Mouse (Mus musculus) liver, embryonic 15.5 days (tissue): Measurements from ENCODE around the gene Sys1. TPM values are rescaled to one million over a fixed set of nuclear protein-coding genes. Genes with fewer than 3 reads are reported as not detected.

ENCODE experiments used
- ATAC-seq: fragments of 200-750 bp; cut with Nextera tagmentation; 2 replicates; pipeline ENCODE4 v1.8.0; 2017; ENCODE audit warnings: moderate number of reproducible peaks, mild to moderate bottlenecking, moderate library complexity; ENCODE audit not compliant: insufficient read depth
- H3K27ac ChIP-seq: fragments of 300-500 bp; sonication (generic); replicated peaks from 2 replicates; pipeline ENCODE4 v1.5.1; 2015; ENCODE audit warnings: mild to moderate bottlenecking, inconsistent platforms
- H3K27me3 ChIP-seq: fragments of 300-500 bp; sonication (generic); 2 replicates; pipeline ENCODE4 v1.6.1; 2015; ENCODE audit warnings: mild to moderate bottlenecking, inconsistent platforms
- H3K36me3 ChIP-seq: fragments of 300-500 bp; sonication (generic); replicated peaks from 2 replicates; pipeline ENCODE4 v1.6.1; 2015; ENCODE audit warnings: moderate library complexity, mild to moderate bottlenecking, inconsistent platforms
- H3K4me1 ChIP-seq: fragments of 300-500 bp; sonication (generic); replicated peaks from 2 replicates; pipeline ENCODE4 v1.6.1; 2015; ENCODE audit warnings: inconsistent platforms
- H3K4me2 ChIP-seq: fragments of 300-500 bp; sonication (generic); 2 replicates; pipeline ENCODE4 v1.6.1; 2015; ENCODE audit warnings: moderate library complexity, mild to moderate bottlenecking, inconsistent platforms
- H3K4me3 ChIP-seq: fragments of 300-500 bp; sonication (generic); replicated peaks from 2 replicates; pipeline ENCODE4 v1.5.1; 2015; ENCODE audit warnings: mild to moderate bottlenecking, inconsistent platforms
- H3K9ac ChIP-seq: fragments of 300-500 bp; sonication (generic); 2 replicates; pipeline ENCODE4 v1.6.1; 2015; ENCODE audit warnings: moderate library complexity, mild to moderate bottlenecking, inconsistent platforms
- H3K9me3 ChIP-seq: fragments of 300-500 bp; sonication (generic); replicated peaks from 2 replicates; pipeline ENCODE4 v1.6.1; 2016; ENCODE audit warnings: inconsistent platforms
- WGBS: fragments of 180-500 bp; shearing (Covaris S2); methylation state at CpG from one replicate; pipeline ENCODE4 v1.1.7; 2015; ENCODE audit warnings: mixed read lengths; ENCODE audit not compliant: insufficient replicate concordance; 5-methylcytosine and 5-hydroxymethylcytosine counted together
- polyA plus RNA-seq: library from polyadenylated mRNA; unstranded; fragments of >200 nt; fragmentation: Nextera tagmentation; extraction: Ambion mirVana; gene quantifications from 2 replicates; pipeline ENCODE4 v1.2.1, GENCODE M21; 2015

Gene Sys1
- polyA plus RNA-seq, 1 experiment from 2014 or later: 27.1 TPM

GRCm38 (mm10) chr2:164517485-164518221, 60.9 kb downstream of the Sys1 start:
- H3K4me1 ChIP-seq: peaks cover 7% of the 10 kb centered on the region
- peaks cover 11% of the 10 kb centered on the region; the same call in 1 of the 2 replicates for H3K27me3 ChIP-seq
- WGBS: 27% methylated on average over 10 of the region's 10 CpGs
- H3K4me3 ChIP-seq: no peak overlapping the region
- H3K9ac ChIP-seq: no peak overlapping the region
- no peak overlapping the region for H3K4me2 ChIP-seq
- ATAC-seq: peak; percentile 17; the same call in 1 of the 2 replicates
- H3K27ac ChIP-seq: no peak overlapping the region
- H3K9me3 ChIP-seq: no peaks in the 10 kb centered on the region
- no peaks in the 10 kb centered on the region for H3K36me3 ChIP-seq

GRCm38 (mm10) chr2:164518266-164519170, 61.8 kb downstream of the Sys1 start:
- ATAC-seq: no peak
- Histone ChIP-seq H3K9ac (no peak overlapping the region), H3K27me3 (peaks cover 11% of the 10 kb centered on the region; the same call in 1 of the 2 replicates), H3K4me2 (no peak overlapping the region), H3K36me3 (no peaks in the 10 kb centered on the region), H3K27ac (no peak overlapping the region), H3K4me1 (0 out of 2 replicates have a peak, but pooled peaks cover 6% of the 10 kb centered on the region), H3K9me3 (no peaks in the 10 kb centered on the region), H3K4me3 (no peak overlapping the region)
- 44% methylated on average over 11 of the region's 11 CpGs for WGBS

GRCm38 (mm10) chr2:164519171-164519526, 62.4 kb downstream of the Sys1 start:
- WGBS: 39% methylated on average over 6 of the region's 6 CpGs
- 0 out of 2 replicates have a peak, but pooled peaks cover 6% of the 10 kb centered on the region for H3K4me1 ChIP-seq
- H3K27me3 ChIP-seq: peaks cover 11% of the 10 kb centered on the region; the same call in 1 of the 2 replicates
- H3K27ac ChIP-seq: no peak overlapping the region
- no peak for ATAC-seq
- H3K4me2 ChIP-seq: no peak overlapping the region
- H3K9ac ChIP-seq: no peak overlapping the region
- no peaks in the 10 kb centered on the region for H3K36me3 ChIP-seq
- no peak overlapping the region for H3K4me3 ChIP-seq
- no peaks in the 10 kb centered on the region for H3K9me3 ChIP-seq

DNA sequence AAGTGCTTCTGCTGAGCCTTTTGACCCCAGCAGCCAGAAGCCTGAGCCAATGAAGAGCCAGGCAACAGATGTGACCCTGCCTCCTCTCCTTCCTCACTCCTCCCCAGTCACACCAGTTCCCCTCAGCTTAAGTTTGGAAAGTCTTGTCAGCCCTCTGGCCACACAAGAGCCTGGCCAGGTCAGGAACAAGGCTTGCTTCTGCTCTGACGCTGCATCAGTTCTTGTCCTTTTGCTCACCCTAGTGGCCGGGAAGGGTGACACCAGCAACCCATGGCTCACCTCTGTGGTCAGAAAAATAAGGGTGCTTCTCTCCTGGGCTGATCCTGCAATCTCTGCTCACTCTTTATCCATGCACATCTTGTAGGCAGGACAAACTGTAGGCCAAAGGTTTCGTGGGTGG, 64.0 kb downstream of the Sys1 start:
- H3K36me3 ChIP-seq: no peaks in the 10 kb centered on the region
- H3K9me3 ChIP-seq: no peaks in the 10 kb centered on the region
- H3K27ac ChIP-seq: no peak overlapping the region
- H3K4me1 ChIP-seq: 0 out of 2 replicates have a peak, but pooled peaks cover 6% of the 10 kb centered on the region
- H3K27me3 ChIP-seq: peaks cover 11% of the 10 kb centered on the region; the same call in 1 of the 2 replicates
- no peak overlapping the region for H3K9ac ChIP-seq
- peak; percentile 22; the same call in 1 of the 2 replicates for ATAC-seq
- WGBS: 6% methylated on average over 3 of the region's 3 CpGs
- H3K4me2 ChIP-seq: no peak overlapping the region
- no peak overlapping the region for H3K4me3 ChIP-seq

GRCm38 (mm10) chr2:164521841-164522240, 65.1 kb downstream of the Sys1 start:
- WGBS: 1% methylated on average over 11 of the region's 11 CpGs
- Histone ChIP-seq H3K27me3 (peaks cover 11% of the 10 kb centered on the region; the same call in 1 of the 2 replicates), H3K4me2 (peak overlapping the region; percentile 5; the same call in 1 of the 2 replicates), H3K4me3 (no peak overlapping the region), H3K27ac (no peak overlapping the region; the same call in 1 of the 2 replicates), H3K9ac (no peak overlapping the region), H3K36me3 (no peaks in the 10 kb centered on the region), H3K4me1 (0 out of 2 replicates have a peak, but pooled peaks cover 6% of the 10 kb centered on the region), H3K9me3 (no peaks in the 10 kb centered on the region)
- no peak for ATAC-seq

- Histone ChIP-seq H3K36me3 (no peaks in the 10 kb centered on the region), H3K4me2 (peak overlapping the region; percentile 5; the same call in 1 of the 2 replicates), H3K4me3 (no peak overlapping the region), H3K27ac (no peak overlapping the region; the same call in 1 of the 2 replicates), H3K9ac (no peak overlapping the region), H3K4me1 (0 out of 2 replicates have a peak, but pooled peaks cover 6% of the 10 kb centered on the region), H3K27me3 (peaks cover 11% of the 10 kb centered on the region; the same call in 1 of the 2 replicates), H3K9me3 (no peaks in the 10 kb centered on the region)
- WGBS: 12% methylated on average over 8 of the region's 8 CpGs
- no peak for ATAC-seq
These were observed 65.5 kb downstream of the Sys1 start for GRCm38 (mm10) chr2:164522280-164522679.

- Histone ChIP-seq H3K27me3 (peaks cover 11% of the 10 kb centered on the region; the same call in 1 of the 2 replicates), H3K36me3 (no peaks in the 10 kb centered on the region), H3K9me3 (no peaks in the 10 kb centered on the region), H3K4me2 (no peak overlapping the region), H3K4me3 (no peak overlapping the region), H3K9ac (no peak overlapping the region), H3K4me1 (0 out of 2 replicates have a peak, but pooled peaks cover 6% of the 10 kb centered on the region), H3K27ac (no peak overlapping the region)
- WGBS: 62% methylated on average over 10 of the region's 10 CpGs
- ATAC-seq: no peak
These were observed 66.6 kb downstream of the Sys1 start for GRCm38 (mm10) chr2:164523301-164523773.

- Histone ChIP-seq H3K4me2 (no peak overlapping the region), H3K36me3 (no peaks in the 10 kb centered on the region), H3K27me3 (0 out of 2 replicates have a peak, but pooled peaks cover 4% of the 10 kb centered on the region), H3K9me3 (no peaks in the 10 kb centered on the region), H3K9ac (no peak overlapping the region), H3K27ac (no peak overlapping the region), H3K4me1 (peaks cover 4% of the 10 kb centered on the region; the same call in 1 of the 2 replicates), H3K4me3 (no peak overlapping the region)
- 36% methylated on average over 5 of the region's 5 CpGs for WGBS
- no peak for ATAC-seq
These were observed 71.8 kb downstream of the Sys1 start for GRCm38 (mm10) chr2:164528557-164528956.

Other genes with a start within 250 kb of the Sys1 start
- 0.22 TPM in 1 of 2 replicates, not detected in the other for gene Wfdc15b, start 235.3 kb upstream of the Sys1 start, polyA plus RNA-seq
- gene Svs2, start 218.5 kb upstream of the Sys1 start, polyA plus RNA-seq: not detected in 2 replicates
- gene Svs3b, start 200.3 kb upstream of the Sys1 start, polyA plus RNA-seq: not detected in 2 replicates
- gene Svs4, start 178.5 kb upstream of the Sys1 start, polyA plus RNA-seq: not detected in 2 replicates
- not detected in 2 replicates for gene Svs3a, start 167.7 kb upstream of the Sys1 start, polyA plus RNA-seq
- not detected in 2 replicates for gene Svs6, start 140.2 kb upstream of the Sys1 start, polyA plus RNA-seq
- gene Svs5, start 124.2 kb upstream of the Sys1 start, polyA plus RNA-seq: not detected in 2 replicates
- 21.3 and 24.2 TPM in 2 replicates for gene Slpi, start 67.9 kb upstream of the Sys1 start, polyA plus RNA-seq
- 0.07 and 0.63 TPM in 2 replicates for gene Rbpjl, start 53.8 kb upstream of the Sys1 start, polyA plus RNA-seq
- gene Matn4, start 51.8 kb upstream of the Sys1 start, polyA plus RNA-seq: 0.28 and 0.32 TPM in 2 replicates
- 55.0 and 63.3 TPM in 2 replicates for gene Sdc4, start 13.1 kb upstream of the Sys1 start, polyA plus RNA-seq
- 5.0 TPM in 1 of 2 replicates, not detected in the other for gene Gm20458, start 4.0 kb downstream of the Sys1 start, polyA plus RNA-seq
- not detected in 2 replicates for gene Trp53tg5, start 16.8 kb downstream of the Sys1 start, polyA plus RNA-seq
- 2.2 and 6.2 TPM in 2 replicates for gene Dbndd2, start 29.1 kb downstream of the Sys1 start, polyA plus RNA-seq
- 23.6 and 25.9 TPM in 2 replicates for gene Pigt, start 40.6 kb downstream of the Sys1 start, polyA plus RNA-seq
- gene Wfdc2, start 105.4 kb downstream of the Sys1 start, polyA plus RNA-seq: 1.7 TPM in 2 replicates
- gene Spint3, start 116.5 kb downstream of the Sys1 start, polyA plus RNA-seq: not detected in 2 replicates
- gene Wfdc6a, start 128.5 kb downstream of the Sys1 start, polyA plus RNA-seq: not detected in 2 replicates
- not detected in 2 replicates for gene Eppin, start 136.6 kb downstream of the Sys1 start, polyA plus RNA-seq
- gene Wfdc6b, start 156.6 kb downstream of the Sys1 start, polyA plus RNA-seq: not detected in 2 replicates
- not detected in 2 replicates for gene Wfdc8, start 156.7 kb downstream of the Sys1 start, polyA plus RNA-seq
- gene Wfdc16, start 181.8 kb downstream of the Sys1 start, polyA plus RNA-seq: not detected in 2 replicates
- not detected in 2 replicates for gene Wfdc10, start 199.1 kb downstream of the Sys1 start, polyA plus RNA-seq
- gene Wfdc9, start 199.6 kb downstream of the Sys1 start, polyA plus RNA-seq: not detected in 2 replicates
- gene Wfdc11, start 217.1 kb downstream of the Sys1 start, polyA plus RNA-seq: not detected in 2 replicates
- not detected in 2 replicates for gene Wfdc13, start 228.1 kb downstream of the Sys1 start, polyA plus RNA-seq
- not detected in 2 replicates for gene Spint4, start 241.5 kb downstream of the Sys1 start, polyA plus RNA-seq